Mouse (Mus musculus) frontal cortex, adult (tissue): ENCODE measurements around the gene Zbtb37.
"Not testable (repeated sequence)": the region's sequence is repeated elsewhere in the genome, so short reads cannot be mapped to it uniquely, and the experiment has no call there.

ENCODE experiments used
- ATAC-seq: cut with Nextera tagmentation; 2 replicates; pipeline ENCODE4 v1.9.2; 2017; ENCODE audit warnings: mild to moderate bottlenecking, moderate library complexity, mixed read lengths; ENCODE audit not compliant: low TSS enrichment

Gene Zbtb37

GRCm38 (mm10) chr1:161033856-161034434 is 704 bp downstream of the Zbtb37 start:
- peak; percentile 11 for ATAC-seq

- ATAC-seq: no peak
Observed at GRCm38 (mm10) chr1:161032345-161032744, 2.3 kb downstream of the Zbtb37 start.

- no peak for ATAC-seq
Observed at GRCm38 (mm10) chr1:161031881-161032280, 2.8 kb downstream of the Zbtb37 start.

- no peak for ATAC-seq
Observed at GRCm38 (mm10) chr1:161030058-161030457, 4.6 kb downstream of the Zbtb37 start.

GRCm38 (mm10) chr1:161028427-161028826 is 6.2 kb downstream of the Zbtb37 start:
- not testable (repeated sequence) for ATAC-seq

- no peak for ATAC-seq
Observed at GRCm38 (mm10) chr1:161027196-161027595, 7.5 kb downstream of the Zbtb37 start.

GRCm38 (mm10) chr1:161025410-161026210 is 9.0 kb downstream of the Zbtb37 start:
- peak; percentile 41; the same call in 1 of the 2 replicates for ATAC-seq

GRCm38 (mm10) chr1:161020051-161020450 is 14.6 kb downstream of the Zbtb37 start:
- no peak for ATAC-seq

- no peak for ATAC-seq
Observed at GRCm38 (mm10) chr1:161016378-161016777, 18.3 kb downstream of the Zbtb37 start.

- no peak for ATAC-seq
Observed at GRCm38 (mm10) chr1:161010436-161010835, 24.2 kb downstream of the Zbtb37 start.

GRCm38 (mm10) chr1:161008038-161008437 is 26.6 kb downstream of the Zbtb37 start:
- ATAC-seq: no peak

- no peak for ATAC-seq
Observed at GRCm38 (mm10) chr1:161006471-161006870, 28.2 kb downstream of the Zbtb37 start.

GRCm38 (mm10) chr1:161005526-161005925 is 29.1 kb downstream of the Zbtb37 start:
- no peak for ATAC-seq

GRCm38 (mm10) chr1:161004942-161005341 is 29.7 kb downstream of the Zbtb37 start:
- no peak for ATAC-seq

GRCm38 (mm10) chr1:160993851-160994250 is 40.8 kb downstream of the Zbtb37 start:
- no peak for ATAC-seq

GRCm38 (mm10) chr1:160989395-160989794 is 45.3 kb downstream of the Zbtb37 start:
- ATAC-seq: no peak

- ATAC-seq: no peak
Observed at GRCm38 (mm10) chr1:160986881-160987635, 47.6 kb downstream of the Zbtb37 start.

- no peak for ATAC-seq
Observed at GRCm38 (mm10) chr1:160985477-160985876, 49.2 kb downstream of the Zbtb37 start.

GRCm38 (mm10) chr1:160984731-160985130 is 49.9 kb downstream of the Zbtb37 start:
- not testable (repeated sequence) for ATAC-seq

- ATAC-seq: no peak
Observed at GRCm38 (mm10) chr1:160982887-160983286, 51.8 kb downstream of the Zbtb37 start.

GRCm38 (mm10) chr1:160981337-160981736 is 53.3 kb downstream of the Zbtb37 start:
- no peak for ATAC-seq

GRCm38 (mm10) chr1:160980537-160981234 is 54.0 kb downstream of the Zbtb37 start:
- ATAC-seq: no peak
